Mouse (Mus musculus) kidney, adult 8-10 months (tissue): ENCODE measurements around the gene Gpr152.
"Not testable (repeated sequence)": the region's sequence is repeated elsewhere in the genome, so short reads cannot be mapped to it uniquely, and the experiment has no call there.

Experiments
- DNase-seq, 2 experiments: peaks; one replicate each; pipeline ENCODE4 v3.0.0; 2022

Gene Gpr152

DNA sequence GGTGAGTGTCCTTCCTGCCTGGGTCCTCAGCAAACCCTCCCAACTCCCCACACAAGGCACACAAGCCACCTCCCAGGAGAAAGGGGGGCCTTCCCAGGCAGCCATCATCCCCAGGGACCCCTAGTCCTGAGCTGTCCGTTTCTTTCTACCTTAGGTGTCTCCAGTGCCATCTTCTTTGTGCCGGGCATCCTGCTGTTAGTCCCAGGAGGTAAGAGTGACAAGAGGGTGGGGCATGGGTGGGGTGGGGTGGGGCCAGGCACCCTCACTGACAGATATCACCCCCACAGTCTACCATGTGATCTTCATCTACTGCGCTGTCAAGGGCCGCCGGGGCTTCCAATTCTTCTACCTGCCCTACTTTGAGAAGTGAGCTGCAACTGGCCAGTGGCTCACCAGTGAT lies 8.5 kb upstream of the Gpr152 start:
- DNase-seq: no peak

DNA sequence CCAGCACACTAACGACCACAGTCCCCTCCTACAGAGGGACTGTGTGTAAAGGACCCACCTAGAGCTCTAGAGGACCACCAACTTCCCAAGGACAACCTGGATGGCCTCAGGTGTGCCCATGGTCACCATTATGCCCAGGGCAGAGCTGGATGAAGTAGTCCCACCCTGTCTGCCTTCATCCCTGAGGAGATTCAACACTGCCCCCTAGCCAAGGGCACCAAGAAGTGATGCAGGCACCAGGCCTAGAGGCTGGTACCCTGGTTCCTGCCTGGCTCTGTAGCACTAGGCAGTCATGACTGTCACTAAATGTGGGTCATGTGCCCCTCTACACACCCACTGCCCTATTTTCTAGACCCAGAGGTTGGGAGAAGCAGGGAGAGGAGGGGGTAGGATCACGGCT lies 7.8 kb upstream of the Gpr152 start:
- DNase-seq: no peak

GRCm38 (mm10) chr19:4134354-4134753 lies 5.2 kb upstream of the Gpr152 start:
- no peak for DNase-seq

GRCm38 (mm10) chr19:4135229-4135962 lies 4.2 kb upstream of the Gpr152 start:
- not testable (repeated sequence) for DNase-seq

- not testable (repeated sequence) for DNase-seq
These were observed 3.6 kb upstream of the Gpr152 start for GRCm38 (mm10) chr19:4135963-4136345.

- DNase-seq: no peak
These were observed 3.1 kb upstream of the Gpr152 start for GRCm38 (mm10) chr19:4136463-4136862.

DNA sequence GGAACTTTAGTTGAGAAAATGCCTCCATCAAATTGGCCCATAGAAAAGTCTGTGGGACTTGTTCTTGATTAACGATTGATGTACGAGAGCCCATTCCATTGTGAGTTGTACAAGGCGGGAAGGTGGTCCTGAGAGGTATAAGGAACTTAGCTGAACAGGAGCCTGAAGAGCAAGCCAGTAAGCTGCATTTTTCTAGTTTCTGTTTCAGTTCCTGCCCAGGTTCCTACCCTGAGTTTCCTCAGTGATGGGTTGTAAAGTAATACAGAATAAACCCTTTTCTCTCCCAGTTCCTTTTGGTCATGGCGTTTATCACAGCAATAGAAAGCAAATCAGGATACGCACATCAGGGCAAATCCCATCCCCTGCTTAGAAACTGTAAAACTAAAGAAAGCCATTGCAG lies 1.7 kb upstream of the Gpr152 start:
- DNase-seq: no peak

DNA sequence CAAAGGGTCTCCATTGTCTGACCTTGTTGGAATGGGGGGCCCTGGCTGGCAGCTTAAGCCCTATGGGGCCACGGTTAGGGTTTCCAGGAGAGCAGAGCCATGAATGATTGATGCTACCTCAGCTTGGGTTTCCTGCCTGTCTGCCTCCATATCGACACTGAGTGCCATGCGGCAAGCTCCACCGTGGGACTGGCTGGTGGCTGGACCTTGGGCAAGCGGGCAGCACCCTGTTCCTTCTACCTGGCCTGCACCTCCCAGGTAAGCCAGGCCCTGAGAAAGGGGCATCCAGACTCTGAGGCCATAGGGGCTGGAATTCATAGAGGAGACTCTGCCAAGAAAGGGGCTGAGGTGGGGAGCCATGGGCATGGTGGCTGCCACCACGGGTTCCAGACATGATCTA lies 560 bp downstream of the Gpr152 start:
- DNase-seq: no peak

DNA sequence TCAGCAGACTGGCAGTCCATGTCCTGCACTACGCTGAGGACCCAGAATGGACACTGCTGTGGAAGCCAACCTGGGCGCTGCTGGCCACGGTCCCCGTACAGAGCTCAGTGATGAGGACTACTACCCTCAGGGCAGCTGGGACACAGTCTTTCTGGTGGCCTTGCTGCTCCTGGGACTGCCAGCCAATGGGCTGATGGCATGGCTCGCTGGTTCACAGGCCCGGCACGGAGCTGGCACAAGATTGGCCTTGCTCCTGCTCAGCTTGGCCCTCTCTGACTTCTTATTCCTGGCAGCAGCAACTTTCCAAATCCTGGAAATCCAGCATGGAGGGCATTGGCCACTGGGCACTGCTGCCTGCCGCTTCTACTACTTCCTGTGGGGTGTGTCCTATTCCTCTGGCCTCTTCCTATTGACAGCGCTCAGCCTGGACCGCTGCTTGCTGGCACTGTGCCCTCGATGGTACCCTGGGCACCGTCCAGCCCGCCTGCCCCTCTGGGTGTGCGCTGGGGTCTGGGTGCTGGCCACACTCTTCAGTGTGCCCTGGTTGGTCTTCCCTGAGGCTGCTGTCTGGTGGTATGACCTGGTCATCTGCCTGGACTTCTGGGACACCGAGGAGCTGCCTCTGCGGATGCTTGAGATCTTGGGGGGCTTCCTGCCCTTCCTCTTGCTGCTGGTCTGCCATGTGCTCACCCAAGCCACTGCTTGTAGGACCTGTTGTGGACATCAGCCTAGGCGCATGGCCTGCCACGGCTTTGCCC lies 3.0 kb downstream of the Gpr152 start:
- DNase-seq: peak; percentile 46 to 62

DNA sequence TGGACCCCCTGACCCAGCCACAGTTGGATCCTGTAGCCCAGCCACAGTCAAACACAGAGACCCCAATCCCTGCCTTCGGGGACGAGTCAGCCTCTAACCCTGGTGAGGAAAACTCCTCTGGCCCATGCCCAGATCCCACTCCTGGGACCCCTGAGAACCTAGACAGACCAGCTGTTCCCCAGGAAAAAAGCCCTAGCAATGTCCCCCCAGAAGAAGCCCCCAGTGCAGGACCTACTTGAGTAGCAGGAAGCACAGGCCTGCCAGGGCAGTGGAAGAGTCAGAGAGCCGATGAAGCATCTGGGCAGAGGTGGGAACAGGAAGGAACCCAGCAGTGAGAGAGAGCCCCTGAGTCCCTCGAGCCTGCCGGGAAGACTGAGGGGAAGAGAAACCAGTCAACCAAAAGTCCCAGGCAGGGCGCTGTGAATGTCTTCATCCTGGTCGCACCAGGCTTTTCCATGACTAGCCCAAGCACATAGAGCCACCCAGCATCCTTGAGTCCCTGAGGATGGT lies 4.2 kb downstream of the Gpr152 start, which contains the start of gene Cabp4:
Gene Cabp4, minus strand, starts transcription at position 275 of the 510 bp plus-strand sequence.
- DNase-seq: no peak

- DNase-seq: no peak
These were observed 5.2 kb downstream of the Gpr152 start for GRCm38 (mm10) chr19:4144550-4145498.

DNA sequence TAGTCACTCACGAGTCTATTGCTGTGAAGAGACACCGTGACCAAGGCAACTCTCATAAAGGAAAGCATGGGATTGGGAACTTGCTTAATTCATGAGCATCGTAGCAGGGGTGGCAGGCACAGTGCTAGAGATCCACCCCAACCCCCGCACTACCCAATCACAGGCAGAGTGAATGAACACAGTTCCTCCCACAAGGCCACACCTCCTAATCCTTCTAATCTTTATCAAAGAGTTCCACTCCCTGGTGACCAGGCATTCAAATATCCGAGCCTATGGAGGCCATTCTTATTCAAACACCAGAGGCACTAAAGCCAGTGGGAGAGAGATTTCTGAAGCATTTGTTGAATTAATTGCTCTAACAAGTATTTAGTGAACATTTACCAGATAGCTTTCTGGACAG lies 6.3 kb downstream of the Gpr152 start:
- no peak for DNase-seq

DNA sequence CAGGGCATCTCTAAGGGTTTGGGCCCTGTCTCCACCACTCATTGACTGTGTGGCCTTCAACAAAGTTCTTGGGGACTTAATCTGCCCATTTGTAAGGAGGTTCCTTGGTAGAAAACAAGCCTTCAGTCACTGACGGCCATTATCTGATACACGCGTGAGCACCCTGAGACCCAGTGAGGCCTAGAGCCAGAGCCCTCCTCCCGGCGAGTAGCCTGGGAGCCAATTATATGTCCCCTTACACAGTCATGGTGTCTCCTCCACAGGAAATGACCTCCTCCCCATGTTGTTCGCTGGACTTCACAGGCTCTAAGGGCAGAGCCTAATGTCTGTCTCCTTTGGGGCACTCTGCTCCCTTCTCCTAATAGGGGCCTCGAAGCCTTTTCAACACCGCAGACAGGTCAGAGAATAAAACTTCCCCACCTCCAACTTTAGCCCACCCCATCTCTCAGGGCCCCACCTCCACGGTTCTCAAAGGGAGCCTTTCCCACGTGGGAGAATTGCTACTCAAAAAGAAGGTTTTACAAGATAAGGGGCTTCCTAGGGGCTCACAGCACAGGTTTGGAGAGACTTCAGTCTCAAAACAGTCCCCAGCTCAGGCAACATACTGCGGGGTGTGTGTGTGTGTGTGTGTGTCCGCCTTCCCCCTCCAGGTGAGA lies 6.9 kb downstream of the Gpr152 start:
- DNase-seq: no peak

DNA sequence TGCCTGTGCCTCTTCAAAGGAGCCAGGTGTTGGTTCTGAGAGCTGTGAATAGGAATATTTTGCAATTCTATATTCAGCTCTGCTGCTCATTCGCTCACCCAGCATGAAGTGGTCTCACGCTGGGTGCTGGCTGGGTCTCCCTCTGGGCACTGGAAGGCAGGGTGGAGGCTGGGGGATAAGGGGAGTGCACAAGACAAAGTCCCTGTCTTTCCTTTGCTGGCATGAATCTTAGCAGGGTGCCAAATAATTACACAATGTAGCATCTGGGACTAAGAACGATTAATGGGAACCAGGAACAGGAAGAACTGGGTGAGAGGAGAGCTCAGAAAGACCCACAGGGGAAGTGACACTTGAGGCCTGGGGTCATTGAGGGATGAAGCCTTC lies 7.4 kb downstream of the Gpr152 start:
- no peak for DNase-seq

GRCm38 (mm10) chr19:4147782-4148490 lies 8.3 kb downstream of the Gpr152 start:
- no peak for DNase-seq

DNA sequence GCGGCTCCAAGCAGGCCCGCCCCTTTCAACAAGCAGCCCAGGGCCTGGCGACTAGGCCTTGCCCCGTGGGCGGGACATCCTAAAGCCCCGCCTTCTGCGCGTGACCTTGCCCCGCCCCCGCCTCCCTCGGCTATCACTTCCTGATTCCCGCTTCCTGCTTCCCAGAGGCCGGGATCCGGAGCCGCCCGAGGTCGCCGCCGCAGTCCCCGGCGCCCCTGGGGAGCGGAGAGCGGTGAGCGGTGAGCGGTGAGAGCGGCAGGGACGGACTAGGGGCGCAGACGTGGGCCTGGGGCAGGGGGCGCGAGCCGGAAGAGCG lies 8.9 kb downstream of the Gpr152 start, which contains the start of gene Coro1b:
Gene Coro1b, plus strand, starts transcription at position 129 of the 316 bp plus-strand sequence.
- DNase-seq: peak; percentile 97 to 98

DNA sequence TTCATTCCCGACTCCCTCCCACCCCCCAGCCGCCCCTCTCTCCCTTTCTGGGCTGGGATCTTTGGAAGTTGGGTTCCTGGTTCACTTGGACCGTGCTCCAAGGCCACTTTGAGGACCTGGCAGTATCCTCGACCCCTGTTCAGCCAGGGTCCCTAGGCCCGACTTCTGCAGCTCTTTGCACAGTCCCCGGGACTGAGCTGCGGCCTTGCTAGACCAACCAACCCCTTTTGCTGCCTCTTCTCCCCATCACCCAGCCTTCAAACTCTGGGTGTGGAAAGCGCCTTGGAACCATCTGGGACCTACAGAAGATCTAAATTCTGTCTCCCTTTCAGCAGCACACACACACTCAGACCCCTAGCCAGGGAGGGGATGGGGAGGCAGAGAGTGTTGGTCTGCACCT lies 9.2 kb downstream of the Gpr152 start:
- no peak for DNase-seq

- no peak for DNase-seq
These were observed 9.7 kb downstream of the Gpr152 start for GRCm38 (mm10) chr19:4149283-4149682.

DNA sequence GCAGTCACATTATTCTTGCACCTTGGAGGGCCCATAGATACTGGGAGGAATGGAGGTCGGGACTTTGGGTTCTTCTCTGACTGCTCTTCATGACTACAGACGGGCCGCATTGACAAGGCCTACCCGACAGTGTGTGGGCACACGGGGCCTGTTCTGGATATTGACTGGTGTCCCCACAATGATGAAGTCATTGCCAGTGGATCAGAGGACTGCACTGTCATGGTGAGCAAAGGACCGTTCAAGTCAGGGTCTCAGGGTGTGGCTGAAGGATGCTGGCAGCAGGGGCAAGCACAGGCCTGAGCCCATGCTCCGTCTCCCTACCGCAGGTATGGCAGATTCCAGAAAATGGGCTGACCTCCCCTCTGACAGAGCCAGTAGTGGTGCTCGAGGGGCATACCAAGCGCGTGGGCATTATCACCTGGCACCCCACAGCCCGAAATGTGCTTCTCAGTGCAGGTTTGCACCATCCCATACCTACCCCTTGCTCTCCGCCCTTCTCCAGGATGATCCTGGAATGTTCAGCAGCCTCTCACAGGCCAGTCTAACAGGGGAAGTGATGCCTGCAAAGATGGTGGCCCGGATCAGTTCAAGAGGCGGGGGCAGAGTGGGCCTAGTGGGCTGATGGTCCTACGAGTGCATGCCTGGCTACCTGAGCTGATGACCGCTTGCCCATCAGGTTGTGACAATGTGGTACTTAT lies 10.3 kb downstream of the Gpr152 start:
- no peak for DNase-seq

DNA sequence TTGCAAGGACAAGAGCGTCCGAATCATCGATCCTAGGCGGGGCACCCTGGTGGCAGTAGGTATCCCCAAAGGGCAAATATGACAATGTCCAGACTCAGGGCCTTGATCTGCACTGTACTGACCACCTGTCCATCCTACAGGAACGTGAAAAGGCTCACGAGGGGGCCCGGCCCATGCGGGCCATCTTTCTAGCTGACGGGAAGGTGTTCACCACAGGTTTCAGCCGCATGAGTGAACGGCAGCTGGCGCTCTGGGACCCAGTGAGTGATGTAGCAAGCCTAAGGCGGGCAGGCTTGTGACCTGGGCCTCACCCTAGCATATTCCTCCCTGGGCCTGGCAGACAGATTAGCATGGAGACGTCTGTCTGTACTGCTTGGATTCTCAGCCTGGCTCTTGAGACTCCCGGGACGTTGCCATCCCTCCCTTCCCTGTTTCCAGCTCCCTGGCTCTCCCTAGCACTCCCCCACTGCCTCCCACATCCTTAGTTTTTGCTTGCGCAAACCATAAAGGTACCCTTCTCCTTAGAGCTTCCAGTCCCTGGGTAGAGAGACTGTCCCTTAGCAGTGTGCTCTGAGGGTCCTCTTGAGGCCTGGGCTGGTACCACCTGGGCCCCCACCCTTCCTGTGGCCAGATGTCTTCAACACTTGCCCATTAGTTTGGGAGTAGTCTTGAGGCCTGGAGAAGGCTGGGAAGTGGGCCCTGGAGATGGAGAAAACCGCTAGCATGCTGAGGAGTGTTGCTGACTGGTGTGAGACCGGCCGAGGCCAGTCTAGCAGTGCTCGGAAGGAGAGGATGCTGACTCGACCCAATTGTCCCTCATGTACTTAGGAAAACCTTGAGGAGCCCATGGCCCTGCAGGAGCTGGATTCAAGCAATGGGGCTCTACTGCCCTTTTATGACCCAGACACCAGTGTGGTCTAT lies 11.2 kb downstream of the Gpr152 start:
- DNase-seq: no peak
